Mouse (Mus musculus): ENCODE data around the gene Pla2g16. TPM values are rescaled to one million over a fixed set of nuclear protein-coding genes. Genes with fewer than 3 reads are reported as not detected.

The Pla2g16 gene
- polyA plus RNA-seq, 1 experiment from 2014 or later = 12.9 TPM

DNA sequence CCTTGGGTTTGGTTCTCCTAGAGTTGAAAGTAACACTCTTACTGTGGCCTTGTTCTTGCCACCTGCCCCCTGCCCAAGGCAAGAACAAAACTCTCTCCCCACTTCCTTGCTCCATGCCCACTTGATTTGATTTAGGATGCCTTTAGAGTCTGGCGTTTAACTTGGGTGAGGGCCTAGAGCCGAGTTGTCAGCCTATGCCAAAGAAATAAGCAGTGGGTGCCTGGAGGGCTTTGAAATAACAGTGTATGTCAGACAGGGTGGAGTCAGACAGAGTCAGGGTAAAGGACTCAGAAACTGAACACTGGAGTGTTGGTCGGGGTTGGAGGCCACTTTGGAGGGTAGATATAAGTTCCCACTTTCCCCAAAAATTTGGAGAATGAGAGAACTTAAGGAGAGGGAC, 59.8 kb downstream of the Pla2g16 start:
- Histone ChIP-seq H3K4me1 (peaks cover 10% of the 10 kb centered on the region), H3K27ac (no peak overlapping the region), H3K9ac (no peak overlapping the region), H3K9me3 (no peaks in the 10 kb centered on the region), H3K4me2 (no peak overlapping the region), H3K27me3 (peaks cover 10% of the 10 kb centered on the region; the same call in 1 of the 2 replicates), H3K4me3 (no peak overlapping the region), H3K36me3 (no peaks in the 10 kb centered on the region)
- no peak for ATAC-seq (ENCODE audit: insufficient number of reproducible peaks, low FRiP score, low TSS enrichment, low read depth)
- 30% methylated on average over 3 of the region's 3 CpGs for WGBS

DNA sequence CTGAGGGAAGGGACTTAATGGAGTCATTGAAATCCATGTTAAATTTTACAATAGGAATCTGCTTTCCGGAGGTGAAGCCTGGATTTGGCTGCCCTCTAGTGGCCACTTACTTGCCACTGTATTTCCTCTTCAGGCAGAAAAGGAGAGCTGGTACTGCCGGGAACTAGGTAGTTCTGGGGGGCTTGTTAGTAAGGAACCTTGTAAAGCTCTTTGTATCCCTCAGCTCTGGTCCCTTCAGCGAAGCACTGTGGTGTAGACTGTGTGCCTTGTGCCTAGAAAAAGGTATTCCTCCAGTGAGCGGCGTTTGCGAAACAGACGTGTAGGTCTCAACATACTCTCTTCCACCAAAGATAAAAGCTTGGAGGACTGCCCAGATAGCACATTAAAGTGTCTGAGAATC, 60.4 kb downstream of the Pla2g16 start:
- Histone ChIP-seq H3K4me2 (no peak overlapping the region), H3K36me3 (no peaks in the 10 kb centered on the region), H3K4me3 (no peak overlapping the region), H3K9ac (no peak overlapping the region), H3K27me3 (peaks cover 6% of the 10 kb centered on the region; the same call in 1 of the 2 replicates), H3K9me3 (no peaks in the 10 kb centered on the region), H3K27ac (no peak overlapping the region), H3K4me1 (peaks cover 4% of the 10 kb centered on the region)
- 40% methylated on average over 7 of the region's 7 CpGs for WGBS
- ATAC-seq (ENCODE audit: insufficient number of reproducible peaks, low FRiP score, low TSS enrichment, low read depth) = no peak

DNA sequence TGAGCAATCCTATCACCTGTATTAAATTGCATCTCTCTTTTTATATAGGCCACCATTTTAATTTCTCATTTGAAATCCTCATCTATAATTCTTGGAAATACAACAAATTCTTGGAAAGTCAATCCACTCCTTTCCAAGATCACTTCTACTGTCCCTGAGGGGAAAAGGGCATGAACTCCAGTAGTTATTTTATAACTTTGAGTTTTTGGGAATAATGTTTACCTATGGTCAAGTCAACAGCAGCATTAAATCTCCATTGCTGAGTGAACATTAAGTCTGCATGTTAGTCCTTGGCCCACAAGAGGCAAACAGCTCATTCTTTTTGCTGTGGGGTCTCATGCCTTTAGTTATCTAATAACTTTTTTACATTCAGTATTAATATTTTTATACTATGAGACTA, 75.8 kb downstream of the Pla2g16 start:
- Histone ChIP-seq H3K4me1 (no peaks in the 10 kb centered on the region), H3K9ac (no peak overlapping the region), H3K9me3 (no peaks in the 10 kb centered on the region), H3K4me3 (no peak overlapping the region), H3K4me2 (no peak overlapping the region), H3K36me3 (no peaks in the 10 kb centered on the region), H3K27ac (no peak overlapping the region), H3K27me3 (no peaks in the 10 kb centered on the region)
- ATAC-seq (ENCODE audit: insufficient number of reproducible peaks, low FRiP score, low TSS enrichment, low read depth) = no peak

- no peak overlapping the region for H3K4me2 ChIP-seq
- 68% methylated on average over 1 of the region's 1 CpGs for WGBS
- H3K4me1 ChIP-seq = no peaks in the 10 kb centered on the region
- H3K36me3 ChIP-seq = no peaks in the 10 kb centered on the region
- H3K27ac ChIP-seq = no peak overlapping the region
- no peak for ATAC-seq (ENCODE audit: insufficient number of reproducible peaks, low FRiP score, low TSS enrichment, low read depth)
- H3K27me3 ChIP-seq = no peaks in the 10 kb centered on the region
- no peak overlapping the region for H3K9ac ChIP-seq
- no peaks in the 10 kb centered on the region for H3K9me3 ChIP-seq
- no peak overlapping the region for H3K4me3 ChIP-seq
These were observed 76.5 kb downstream of the Pla2g16 start for GRCm38 (mm10) chr19:7633786-7634185.

Other genes with a start within 250 kb of the Pla2g16 start
- 41.1 and 46.4 TPM in 2 replicates for gene Mark2, start 215.6 kb upstream of the Pla2g16 start, polyA plus RNA-seq (2015; fragmentation: Nextera tagmentation; extraction: Ambion mirVana)
- gene Spindoc, start 174.5 kb upstream of the Pla2g16 start, polyA plus RNA-seq (2015; fragmentation: Nextera tagmentation; extraction: Ambion mirVana) = 24.8 and 26.0 TPM in 2 replicates
- gene 2700081O15Rik, start 139.8 kb upstream of the Pla2g16 start, polyA plus RNA-seq (2015; fragmentation: Nextera tagmentation; extraction: Ambion mirVana) = 6.4 and 7.8 TPM in 2 replicates
- gene Rtn3, start 74.2 kb upstream of the Pla2g16 start, polyA plus RNA-seq (2015; fragmentation: Nextera tagmentation; extraction: Ambion mirVana) = 122 and 129 TPM in 2 replicates
- 14.3 and 16.6 TPM in 2 replicates for gene Atl3, start 63.4 kb upstream of the Pla2g16 start, polyA plus RNA-seq (2015; fragmentation: Nextera tagmentation; extraction: Ambion mirVana)
- 0.64 and 0.96 TPM in 2 replicates for gene Lgals12, start 49.7 kb downstream of the Pla2g16 start, polyA plus RNA-seq (2015; fragmentation: Nextera tagmentation; extraction: Ambion mirVana)
- 0.27 TPM in 1 of 2 replicates, not detected in the other for gene Hrasls5, start 55.1 kb downstream of the Pla2g16 start, polyA plus RNA-seq (2015; fragmentation: Nextera tagmentation; extraction: Ambion mirVana)
- not detected in 2 replicates for gene Slc22a19, start 153.9 kb downstream of the Pla2g16 start, polyA plus RNA-seq (2015; fragmentation: Nextera tagmentation; extraction: Ambion mirVana)
- gene Slc22a26, start 245.2 kb downstream of the Pla2g16 start, polyA plus RNA-seq (2015; fragmentation: Nextera tagmentation; extraction: Ambion mirVana) = not detected in 2 replicates

Measured in limb, embryonic 15.5 days (tissue).